Mouse (Mus musculus): ENCODE measurements at regions not wholly inside any gene's neighbourhood (a gene's known extent, or its start where the extent isn't known, plus 50 kb on each side); places are given as distances from the start of the nearest gene placed in this dataset.

DNA sequence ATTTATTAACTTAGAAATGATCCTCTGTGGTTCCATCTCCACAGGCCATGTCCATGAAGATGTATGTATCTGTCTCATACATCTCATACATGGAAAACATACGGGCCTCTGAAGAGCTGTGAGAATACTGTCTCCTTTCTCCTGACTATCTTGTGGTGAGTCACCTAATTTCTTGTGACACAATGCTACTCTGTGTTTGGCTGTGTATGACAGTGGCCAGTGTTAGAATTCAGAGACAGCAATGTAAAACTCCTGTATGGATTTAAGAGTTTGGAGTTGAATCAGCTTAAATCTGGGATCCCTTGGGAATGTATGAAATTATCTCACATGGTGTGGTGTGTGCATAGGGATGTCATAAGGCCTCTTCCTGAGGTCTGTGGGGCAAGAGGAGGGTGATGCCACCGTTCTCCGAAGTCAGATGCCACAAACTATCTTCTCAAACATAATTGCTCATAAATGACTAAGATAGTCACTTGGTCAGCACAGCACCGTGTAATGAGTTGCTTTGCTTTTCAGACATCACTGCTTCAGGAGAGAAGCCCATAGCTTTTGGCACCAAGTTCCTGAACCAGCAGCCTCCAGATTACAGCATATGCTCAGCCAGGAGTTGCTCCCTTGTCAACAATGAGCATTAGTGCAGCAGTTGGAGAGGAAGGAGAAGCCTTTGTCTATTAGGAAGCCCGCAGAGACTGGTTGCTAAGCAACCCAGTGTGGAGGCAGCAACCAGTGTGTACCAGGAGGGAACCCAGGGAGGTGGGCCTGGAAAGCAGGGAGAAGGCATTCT is 205.9 kb upstream of the Nmur2 start:
- Histone ChIP-seq H3K27me3 (ENCODE audit: control insufficient read depth in 1 of 2, insufficient read depth in 2 of 2, low read length in 2 of 2) (no peaks in the 10 kb centered on the region), H3K4me3 (ENCODE audit: control insufficient read depth in 1 of 2, insufficient read depth in 1 of 2, low read depth in 2 of 2, low read length in 2 of 2) (no peak overlapping the region), H3K27ac (ENCODE audit: control insufficient read depth, low read depth, low read length) (no peak overlapping the region), H3K4me1 (ENCODE audit: control insufficient read depth in 1 of 2, insufficient read depth in 2 of 2, low read length in 2 of 2) (no peaks in the 10 kb centered on the region), H3K79me2 (ENCODE audit: control insufficient read depth, insufficient read depth, low read length, poor library complexity) (no peaks in the 10 kb centered on the region), H3K36me3 (ENCODE audit: control insufficient read depth in 1 of 2, insufficient read depth in 2 of 2, low read length in 2 of 2) (no peaks in the 10 kb centered on the region), H3K9ac (ENCODE audit: control insufficient read depth, low read depth, low read length, poor library complexity, severe bottlenecking) (no peak overlapping the region), H3K9me3 (replicated peaks; ENCODE audit: insufficient read depth, low read length) (no peaks in the 10 kb centered on the region)
- TF ChIP-seq CHD2 (IDR thresholded peaks at IDR 0.05; ENCODE audit: low read length) (no peak), UBTF (IDR thresholded peaks at IDR 0.05; ENCODE audit: borderline replicate concordance, insufficient read depth, low read depth, low read length) (no peak), SIN3A (IDR thresholded peaks at IDR 0.05; ENCODE audit: low read length) (no peak), JUND (IDR thresholded peaks at IDR 0.05; ENCODE audit: low read depth, low read length) (no peak), ELF1 (IDR thresholded peaks at IDR 0.05; ENCODE audit: low read depth, low read length) (no peak), TCF12 (IDR thresholded peaks at IDR 0.05; ENCODE audit: low read depth, low read length) (no peak), ZKSCAN1 (IDR thresholded peaks at IDR 0.05; ENCODE audit: low read depth, low read length) (no peak), ZC3H11A (IDR thresholded peaks at IDR 0.05; ENCODE audit: low read depth, low read length) (no peak)
- DNase-seq (ENCODE audit: low read depth, low spot score), result no peak

DNA sequence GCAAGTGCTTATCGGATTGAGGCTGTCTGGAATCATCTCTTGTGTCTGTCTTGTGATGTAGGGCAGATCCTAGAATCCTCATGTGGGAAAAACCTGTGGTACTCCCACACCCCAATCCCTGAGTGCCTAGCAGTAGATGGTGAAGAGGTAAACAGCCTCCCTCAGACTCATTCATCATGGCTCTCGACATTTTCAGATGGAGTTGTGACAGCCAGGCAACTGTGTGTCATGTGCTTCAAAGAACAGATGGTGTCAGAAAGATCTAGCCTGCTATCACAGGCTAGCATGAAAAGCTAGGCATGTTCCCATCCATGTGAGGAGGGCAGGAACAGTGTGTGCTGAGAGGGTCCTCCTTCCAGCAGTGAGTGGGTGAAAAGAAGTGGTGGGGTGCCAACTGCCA is 204.1 kb upstream of the Nmur2 start:
- no peaks in the 10 kb centered on the region for H3K36me3 ChIP-seq (ENCODE audit: control insufficient read depth in 1 of 2, insufficient read depth in 2 of 2, low read length in 2 of 2)
- H3K79me2 ChIP-seq (ENCODE audit: control insufficient read depth, insufficient read depth, low read length, poor library complexity), result no peaks in the 10 kb centered on the region
- no peak overlapping the region for H3K27ac ChIP-seq (ENCODE audit: control insufficient read depth, low read depth, low read length)
- H3K9ac ChIP-seq (ENCODE audit: control insufficient read depth, low read depth, low read length, poor library complexity, severe bottlenecking), result no peak overlapping the region
- no peak for DNase-seq (ENCODE audit: low read depth, low spot score)
- H3K4me3 ChIP-seq (ENCODE audit: control insufficient read depth in 1 of 2, insufficient read depth in 1 of 2, low read depth in 2 of 2, low read length in 2 of 2), result no peak overlapping the region
- H3K9me3 ChIP-seq (replicated peaks; ENCODE audit: insufficient read depth, low read length), result no peaks in the 10 kb centered on the region
- no peaks in the 10 kb centered on the region for H3K27me3 ChIP-seq (ENCODE audit: control insufficient read depth in 1 of 2, insufficient read depth in 2 of 2, low read length in 2 of 2)
- TF ChIP-seq TCF12 (IDR thresholded peaks at IDR 0.05; ENCODE audit: low read depth, low read length), result no peak
- TF ChIP-seq CHD1 (IDR thresholded peaks at IDR 0.05; ENCODE audit: low read depth, low read length), result no peak
- TF ChIP-seq GABPA (IDR thresholded peaks at IDR 0.05; ENCODE audit: low read depth, low read length), result no peak
- no peak for TF ChIP-seq CTCF (IDR thresholded peaks at IDR 0.05 in 2 of 3, conservative IDR thresholded peaks at IDR 0.05 in 1 of 3; ENCODE audit: control insufficient read depth in 1 of 3, insufficient read depth in 1 of 3, low read depth in 2 of 3, low read length in 3 of 3, poor library complexity in 1 of 3, severe bottlenecking in 1 of 3)
- no peak for TF ChIP-seq MAX (IDR thresholded peaks at IDR 0.05; ENCODE audit: low read length)
- no peak for TF ChIP-seq SMC3 (IDR thresholded peaks at IDR 0.05; ENCODE audit: low read depth, low read length)
- TF ChIP-seq UBTF (IDR thresholded peaks at IDR 0.05; ENCODE audit: borderline replicate concordance, insufficient read depth, low read depth, low read length), result no peak
- no peak for TF ChIP-seq KAT2A (conservative IDR thresholded peaks at IDR 0.05; ENCODE audit: low read depth, low read length)
- no peak for TF ChIP-seq MAFK (IDR thresholded peaks at IDR 0.05; ENCODE audit: borderline replicate concordance, low read depth, low read length)
- TF ChIP-seq MXI1 (IDR thresholded peaks at IDR 0.05; ENCODE audit: low read depth, low read length), result no peak
- no peak for TF ChIP-seq GATA1 (IDR thresholded peaks at IDR 0.05; ENCODE audit: low read depth, low read length)
- TF ChIP-seq POLR2AphosphoS5 (IDR thresholded peaks at IDR 0.05; ENCODE audit: borderline replicate concordance, low read depth, low read length), result no peak
- no peak for TF ChIP-seq ETS1 (IDR thresholded peaks at IDR 0.05; ENCODE audit: low read depth, low read length)
- no peak for TF ChIP-seq ZNF384 (IDR thresholded peaks at IDR 0.05; ENCODE audit: low read depth, low read length)
- no peak for TF ChIP-seq RAD21 (IDR thresholded peaks at IDR 0.05; ENCODE audit: low read depth, low read length)
- no peak for TF ChIP-seq HCFC1 (IDR thresholded peaks at IDR 0.05; ENCODE audit: low read depth, low read length)
- no peaks in the 10 kb centered on the region for H3K4me1 ChIP-seq (ENCODE audit: control insufficient read depth in 1 of 2, insufficient read depth in 2 of 2, low read length in 2 of 2)
